In the genomic region with DNA sequence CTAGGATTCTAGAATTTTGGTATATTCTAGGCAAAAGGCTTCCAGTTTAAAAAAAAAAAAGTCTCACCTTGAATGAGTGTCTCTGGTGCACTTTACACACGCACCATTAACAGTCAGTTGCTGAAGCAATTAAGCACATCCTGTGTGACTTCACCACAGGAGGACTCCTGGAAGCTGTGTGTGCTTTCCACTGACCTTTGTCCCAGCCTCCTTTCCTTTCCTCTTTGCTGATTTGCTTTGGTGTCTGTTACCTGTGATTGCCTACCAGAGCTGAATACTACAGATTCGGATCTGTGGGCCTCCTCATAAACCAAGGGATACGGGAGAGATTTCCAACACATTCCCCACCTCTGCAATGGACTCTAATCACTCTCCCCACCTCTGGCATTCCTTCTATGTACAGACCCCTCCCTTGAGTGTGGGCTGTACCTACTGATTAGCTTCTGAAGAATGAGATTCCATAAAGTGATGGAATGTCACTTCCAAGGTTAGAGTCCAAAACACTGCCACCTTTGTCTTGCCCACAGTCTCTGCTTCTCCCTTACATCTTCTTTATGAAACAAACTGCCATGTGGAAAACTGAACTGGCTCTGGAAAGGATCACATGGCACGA, we compare ENCODE assay signal across 14 mouse cellular contexts. TPM values are rescaled to one million over a fixed set of nuclear protein-coding genes. Genes with fewer than 3 reads are reported as not detected.
DNase-seq lines count a peak whose midpoint lies in the region; ATAC-seq and TF ChIP-seq lines count a peak whose summit lies in the region.
"Had no signal": no experiment of that assay in that cellular context is flagged by ENCODE, and none has a peak within 500 bp of the region (broad histone marks: within the 10 kb centered on the region; RNA-seq: fewer than 3 reads in every experiment).

No protein-coding gene starts in this region.

- 0 out of 2 replicates have a peak overlapping the region, but pooled peaks have one; percentile 18 for H3K27ac ChIP-seq in kidney, embryonic 15.5 days
- peak overlapping the region; percentile 40 for H3K27ac ChIP-seq in intestine, embryonic 14.5 days (ENCODE audit: low read depth)
- peak overlapping the region; percentile 80 for H3K27ac ChIP-seq in small intestine, adult 2 months (ENCODE audit: insufficient read depth, low read depth, low read length)
- no peak overlapping the region; the same call in 1 of the 2 replicates for H3K27ac ChIP-seq in left cerebral cortex, adult 2 months
- H3K27ac ChIP-seq: embryonic facial prominence, embryonic 12.5 days; forebrain, embryonic 12.5 days; hindbrain, postnatal 0 days had no signal

- H3K9ac ChIP-seq in kidney, embryonic 15.5 days: no peak overlapping the region
- no peak overlapping the region for H3K9ac ChIP-seq in intestine, embryonic 14.5 days (ENCODE audit: low read length)
- H3K9ac ChIP-seq: embryonic facial prominence, embryonic 12.5 days; forebrain, embryonic 12.5 days had no signal

- H3K4me1 ChIP-seq in kidney, embryonic 15.5 days: peaks cover 21% of the 10 kb centered on the region
- H3K4me1 ChIP-seq in intestine, embryonic 14.5 days (replicated peaks; ENCODE audit: control insufficient read depth, insufficient read depth, low read length): peaks cover 1% of the 10 kb centered on the region
- peaks cover 33% of the 10 kb centered on the region for H3K4me1 ChIP-seq in small intestine, adult 2 months (ENCODE audit: control insufficient read depth, insufficient read depth, insufficient read length, low read length)

- intact Hi-C loops in left cerebral cortex, adult 2 months (cut with DNase I): no loop called here

- H3K9me3 ChIP-seq in kidney, embryonic 15.5 days (replicated peaks): no peaks in the 10 kb centered on the region
- no peaks in the 10 kb centered on the region for H3K9me3 ChIP-seq in intestine, embryonic 14.5 days (ENCODE audit: control insufficient read depth, low read length)
- H3K9me3 ChIP-seq: embryonic facial prominence, embryonic 12.5 days; forebrain, embryonic 12.5 days had no signal

- WGBS in kidney, embryonic 15.5 days: 33% methylated on average over 4 of the region's 4 CpGs
- WGBS in intestine, embryonic 14.5 days: 44% methylated on average over 4 of the region's 4 CpGs
- WGBS in small intestine, adult 2 months: 16% methylated on average over 4 of the region's 4 CpGs

- no peak overlapping the region for H3K4me3 ChIP-seq in kidney, embryonic 15.5 days (replicated peaks)
- H3K4me3 ChIP-seq in intestine, embryonic 14.5 days (ENCODE audit: low read depth, low read length): no peak overlapping the region
- no peak overlapping the region for H3K4me3 ChIP-seq in small intestine, adult 2 months (ENCODE audit: low read depth, low read length)
- no peak overlapping the region for H3K4me3 ChIP-seq in left cerebral cortex, adult 2 months
- H3K4me3 ChIP-seq: embryonic facial prominence, embryonic 12.5 days; forebrain, embryonic 12.5 days; myocyte had no signal

- no peak for TF ChIP-seq POLR2A in small intestine, adult 2 months (IDR thresholded peaks at IDR 0.05; ENCODE audit: low read depth, low read length)

- H3K36me3 ChIP-seq in kidney, embryonic 15.5 days: no peaks in the 10 kb centered on the region
- H3K36me3 ChIP-seq in intestine, embryonic 14.5 days (ENCODE audit: control insufficient read depth, insufficient read depth, low read length): no peaks in the 10 kb centered on the region
- no peaks in the 10 kb centered on the region for H3K36me3 ChIP-seq in small intestine, adult 2 months (ENCODE audit: control insufficient read depth, insufficient read depth, low read length)
- H3K36me3 ChIP-seq: embryonic facial prominence, embryonic 12.5 days; forebrain, embryonic 12.5 days had no signal

- peak; percentile 61 for DNase-seq in heart, adult 11 months
- no peak for DNase-seq in heart, adult 18-20 months
- DNase-seq in kidney, postnatal 10 days: no peak
- DNase-seq in intestine, embryonic 14.5 days (ENCODE audit: low spot score): no peak
- DNase-seq in left cerebral cortex, adult 2 months (ENCODE audit: extremely low spot score in 1 of 2, low spot score in 2 of 2): no peak
- no peak for DNase-seq in urinary bladder, postnatal 36 days (ENCODE audit: low spot score in 2 of 2)
- DNase-seq: cerebellum, adult 9-11 months; gastrocnemius, postnatal 14 days had no signal

- peak; percentile 47; the same call in 1 of the 2 replicates for ATAC-seq in kidney, embryonic 15.5 days (replicated peaks; ENCODE audit: low FRiP score)
- peak; percentile 81 for ATAC-seq in intestine, embryonic 14.5 days (replicated peaks; ENCODE audit: low FRiP score, low TSS enrichment, low read depth)
- ATAC-seq: hindbrain, postnatal 0 days had no signal

- TF ChIP-seq CTCF in small intestine, adult 2 months (IDR thresholded peaks at IDR 0.05; ENCODE audit: extremely low read depth, insufficient read length, insufficient replicate concordance, low read depth, low read length): no peak
- no peak for TF ChIP-seq CTCF in left cerebral cortex, adult 2 months (IDR thresholded peaks at IDR 0.05)

- H3K27me3 ChIP-seq in kidney, embryonic 15.5 days: no peaks in the 10 kb centered on the region
- H3K27me3 ChIP-seq in intestine, embryonic 14.5 days (replicated peaks; ENCODE audit: control insufficient read depth, insufficient read depth, low read length): no peaks in the 10 kb centered on the region
- no peaks in the 10 kb centered on the region for H3K27me3 ChIP-seq in small intestine, adult 2 months (ENCODE audit: control insufficient read depth, insufficient read depth, low read length)
- H3K27me3 ChIP-seq: embryonic facial prominence, embryonic 12.5 days; forebrain, embryonic 12.5 days had no signal

- H3K4me2 ChIP-seq in kidney, embryonic 15.5 days: no peak overlapping the region
- H3K4me2 ChIP-seq in intestine, embryonic 14.5 days (ENCODE audit: low read length): no peak overlapping the region
- H3K4me2 ChIP-seq: embryonic facial prominence, embryonic 12.5 days; forebrain, embryonic 12.5 days had no signal

RNA-seq across cellular contexts. Expression of a gene that starts 32.0 kb away (rescaled TPM):
- total RNA-seq in heart, adult 18-20 months (2021): 10 to 100 TPM; 61.8 to 72.0 TPM
- 11.3 and 12.7 TPM in 2 replicates for polyA plus RNA-seq in kidney, embryonic 15.5 days (2015; fragmentation: Nextera tagmentation; extraction: Ambion mirVana)
- 19.4 and 20.6 TPM in 2 replicates for polyA plus RNA-seq in intestine, embryonic 14.5 days (2014; fragmentation: Nextera tagmentation; extraction: Ambion mirVana)
- 4.9 and 12.6 TPM in 2 replicates for polyA plus RNA-seq in small intestine, adult 2 months (2012; rRNA removed)
- 100 to 1,000 TPM; 299 to 304 TPM for total RNA-seq in left cerebral cortex, adult 2 months (2021)
